Mouse (Mus musculus): ENCODE data around the gene Hic2. TPM values are rescaled to one million over a fixed set of nuclear protein-coding genes. Genes with fewer than 3 reads are reported as not detected.

Hic2 gene
- polyA plus RNA-seq, 1 experiment from 2014 or later = 1.4 TPM

DNA sequence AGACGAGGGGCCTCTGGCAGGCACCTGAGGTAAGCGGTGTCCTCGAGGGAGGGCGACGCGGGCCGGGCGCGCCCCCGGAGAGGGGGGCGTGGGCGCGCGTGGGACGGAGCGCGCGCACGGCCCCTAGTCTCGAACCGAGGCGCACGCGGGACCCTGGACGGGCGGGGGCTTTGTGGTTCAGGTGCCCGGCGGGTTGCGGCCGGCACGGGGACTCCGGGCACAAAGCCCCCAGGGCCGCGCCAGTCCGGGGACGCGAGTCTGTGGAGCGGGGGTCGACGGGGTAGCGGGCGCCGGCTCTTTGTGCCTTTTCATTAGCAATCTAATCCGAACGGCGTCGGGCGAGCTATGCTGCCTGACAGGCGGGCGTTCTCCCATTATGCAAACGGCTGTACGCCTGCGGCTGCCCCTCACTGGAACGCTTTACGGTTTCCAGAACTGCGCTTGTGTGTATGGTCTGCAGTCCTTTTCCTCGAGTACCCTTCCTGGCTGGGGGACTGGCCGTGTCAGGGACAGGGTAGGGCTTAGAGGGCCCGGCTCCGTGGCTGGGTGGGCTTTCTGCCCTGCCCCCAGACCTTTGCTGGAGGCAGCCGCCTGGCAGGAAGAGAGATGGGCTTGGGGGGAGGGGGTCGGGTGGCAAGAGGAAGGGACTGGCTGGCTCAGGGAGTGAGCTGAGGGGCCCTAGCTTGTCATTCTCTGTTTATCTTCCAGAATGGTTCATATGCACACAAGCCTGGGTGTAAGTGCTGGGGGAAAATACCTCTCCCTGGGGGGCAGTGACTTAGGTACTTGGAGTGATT, 528 bp downstream of the Hic2 start:
- TF ChIP-seq EP300 (IDR thresholded peaks at IDR 0.05; ENCODE audit: low read depth) (no peak), CTCF (IDR thresholded peaks at IDR 0.05; ENCODE audit: low read depth) (no peak)
- DNase-seq = peak; percentile 60

DNA sequence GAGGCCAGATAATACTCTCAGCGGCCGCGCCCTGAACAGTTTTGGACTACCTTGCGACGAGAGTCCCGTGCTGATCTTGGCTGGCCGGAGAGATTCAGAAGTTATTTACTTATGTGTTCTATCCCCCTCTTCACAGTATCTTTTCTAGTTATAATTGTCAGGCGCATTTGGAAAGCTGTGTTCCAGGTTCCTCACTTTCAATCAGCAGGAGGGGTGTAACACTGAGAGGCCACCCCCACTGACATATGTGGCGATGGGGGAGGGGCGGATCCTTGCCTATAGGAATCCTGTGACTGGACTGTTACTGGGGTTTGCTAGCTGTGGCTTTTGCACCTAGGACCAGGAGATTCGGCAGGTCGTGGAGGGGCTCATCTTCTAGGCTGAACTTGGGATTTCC, 1.1 kb downstream of the Hic2 start:
- Histone ChIP-seq H3K36me3 (replicated peaks; ENCODE audit: insufficient read depth, low read length) (no peaks in the 10 kb centered on the region), H3K4me2 (ENCODE audit: low read depth, low read length) (peak overlapping the region; percentile 98), H3K9me3 (ENCODE audit: low read length) (no peaks in the 10 kb centered on the region), H3K4me1 (ENCODE audit: insufficient read depth) (peaks cover 45% of the 10 kb centered on the region), H3K27ac (ENCODE audit: low read depth) (peak overlapping the region; percentile 83; the same call in 1 of the 2 replicates), H3K9ac (replicated peaks) (peak overlapping the region; percentile 96), H3K27me3 (ENCODE audit: insufficient read depth, low read length) (no peaks in the 10 kb centered on the region), H3K4me3 (ENCODE audit: low read depth, low read length) (peak overlapping the region; percentile 97)
- TF ChIP-seq CTCF (IDR thresholded peaks at IDR 0.05; ENCODE audit: low read depth) (no peak), EP300 (IDR thresholded peaks at IDR 0.05; ENCODE audit: low read depth) (no peak)
- WGBS (ENCODE audit: insufficient replicate concordance) = 3% methylated on average over 12 of the region's 12 CpGs
- ATAC-seq = no peak
- DNase-seq = peak; percentile 61

More for the DNA sequence above, 528 bp downstream of the Hic2 start:
- Histone ChIP-seq H3K4me1 (ENCODE audit: insufficient read depth) (peaks cover 39% of the 10 kb centered on the region), H3K4me2 (ENCODE audit: low read depth, low read length) (peak overlapping the region; percentile 98), H3K9ac (replicated peaks) (peak overlapping the region; percentile 96), H3K36me3 (replicated peaks; ENCODE audit: insufficient read depth, low read length) (no peaks in the 10 kb centered on the region), H3K9me3 (ENCODE audit: low read length) (no peaks in the 10 kb centered on the region), H3K27me3 (ENCODE audit: insufficient read depth, low read length) (no peaks in the 10 kb centered on the region), H3K27ac (ENCODE audit: low read depth) (peak overlapping the region; percentile 83), H3K4me3 (ENCODE audit: low read depth, low read length) (peak overlapping the region; percentile 97)
- WGBS (ENCODE audit: insufficient replicate concordance) = under 1% methylated on average over 54 of the region's 62 CpGs
- ATAC-seq = peak; percentile 51

- H3K9ac ChIP-seq (replicated peaks) = no peak overlapping the region
- H3K4me2 ChIP-seq (ENCODE audit: low read depth, low read length) = peak overlapping the region; percentile 98
- TF ChIP-seq EP300 (IDR thresholded peaks at IDR 0.05; ENCODE audit: low read depth) = no peak
- no peak for TF ChIP-seq CTCF (IDR thresholded peaks at IDR 0.05; ENCODE audit: low read depth)
- H3K27me3 ChIP-seq (ENCODE audit: insufficient read depth, low read length) = no peaks in the 10 kb centered on the region
- H3K4me1 ChIP-seq (ENCODE audit: insufficient read depth) = peaks cover 51% of the 10 kb centered on the region
- H3K9me3 ChIP-seq (ENCODE audit: low read length) = no peaks in the 10 kb centered on the region
- WGBS (ENCODE audit: insufficient replicate concordance) = 33% methylated on average over 9 of the region's 9 CpGs
- DNase-seq (no peak), ATAC-seq (no peak)
- H3K4me3 ChIP-seq (ENCODE audit: low read depth, low read length) = peak overlapping the region; percentile 97; the same call in 1 of the 2 replicates
- H3K36me3 ChIP-seq (replicated peaks; ENCODE audit: insufficient read depth, low read length) = no peaks in the 10 kb centered on the region
- H3K27ac ChIP-seq (ENCODE audit: low read depth) = peak overlapping the region; percentile 83; the same call in 1 of the 2 replicates
These were observed 1.7 kb downstream of the Hic2 start for GRCm38 (mm10) chr16:17234916-17235665.

GRCm38 (mm10) chr16:17237634-17238033, 4.3 kb downstream of the Hic2 start:
- no peak overlapping the region for H3K27ac ChIP-seq (ENCODE audit: low read depth)
- WGBS (ENCODE audit: insufficient replicate concordance) = 39% methylated on average over 3 of the region's 3 CpGs
- no peak for DNase-seq
- no peak overlapping the region for H3K4me2 ChIP-seq (ENCODE audit: low read depth, low read length)
- TF ChIP-seq EP300 (IDR thresholded peaks at IDR 0.05; ENCODE audit: low read depth) (peak; percentile 91), CTCF (IDR thresholded peaks at IDR 0.05; ENCODE audit: low read depth) (no peak)
- H3K4me1 ChIP-seq (ENCODE audit: insufficient read depth) = peaks cover 54% of the 10 kb centered on the region
- H3K9me3 ChIP-seq (ENCODE audit: low read length) = no peaks in the 10 kb centered on the region
- H3K27me3 ChIP-seq (ENCODE audit: insufficient read depth, low read length) = no peaks in the 10 kb centered on the region
- H3K36me3 ChIP-seq (replicated peaks; ENCODE audit: insufficient read depth, low read length) = no peaks in the 10 kb centered on the region
- no peak overlapping the region for H3K9ac ChIP-seq (replicated peaks)
- H3K4me3 ChIP-seq (ENCODE audit: low read depth, low read length) = no peak overlapping the region
- ATAC-seq = peak; percentile 11; the same call in 1 of the 2 replicates

- ATAC-seq = no peak
- no peak overlapping the region for H3K4me3 ChIP-seq (ENCODE audit: low read depth, low read length)
- 85% methylated on average over 2 of the region's 2 CpGs for WGBS (ENCODE audit: insufficient replicate concordance)
- TF ChIP-seq EP300 (IDR thresholded peaks at IDR 0.05; ENCODE audit: low read depth) = no peak
- peaks cover 56% of the 10 kb centered on the region for H3K4me1 ChIP-seq (ENCODE audit: insufficient read depth)
- DNase-seq = no peak
- H3K9me3 ChIP-seq (ENCODE audit: low read length) = no peaks in the 10 kb centered on the region
- no peak overlapping the region for H3K9ac ChIP-seq (replicated peaks)
- H3K4me2 ChIP-seq (ENCODE audit: low read depth, low read length) = no peak overlapping the region
- no peaks in the 10 kb centered on the region for H3K36me3 ChIP-seq (replicated peaks; ENCODE audit: insufficient read depth, low read length)
- H3K27ac ChIP-seq (ENCODE audit: low read depth) = no peak overlapping the region
- H3K27me3 ChIP-seq (ENCODE audit: insufficient read depth, low read length) = no peaks in the 10 kb centered on the region
These were observed 6.0 kb downstream of the Hic2 start for GRCm38 (mm10) chr16:17239409-17239808.

- no peak overlapping the region for H3K4me2 ChIP-seq (ENCODE audit: low read depth, low read length)
- H3K9ac ChIP-seq (replicated peaks) = no peak overlapping the region
- H3K9me3 ChIP-seq (ENCODE audit: low read length) = no peaks in the 10 kb centered on the region
- H3K27ac ChIP-seq (ENCODE audit: low read depth) = peak overlapping the region; percentile 5; the same call in 1 of the 2 replicates
- no peak overlapping the region for H3K4me3 ChIP-seq (ENCODE audit: low read depth, low read length)
- ATAC-seq (peak; percentile 65), DNase-seq (no peak)
- H3K36me3 ChIP-seq (replicated peaks; ENCODE audit: insufficient read depth, low read length) = no peaks in the 10 kb centered on the region
- H3K4me1 ChIP-seq (ENCODE audit: insufficient read depth) = peaks cover 32% of the 10 kb centered on the region
- no peak for TF ChIP-seq EP300 (IDR thresholded peaks at IDR 0.05; ENCODE audit: low read depth)
- no peak for TF ChIP-seq CTCF (IDR thresholded peaks at IDR 0.05; ENCODE audit: low read depth)
- no peaks in the 10 kb centered on the region for H3K27me3 ChIP-seq (ENCODE audit: insufficient read depth, low read length)
- 26% methylated on average over 1 of the region's 1 CpGs for WGBS (ENCODE audit: insufficient replicate concordance)
These were observed 10.4 kb downstream of the Hic2 start for GRCm38 (mm10) chr16:17243731-17244130.

Data from liver, postnatal 0 days (tissue).